Mouse (Mus musculus): ENCODE data around the gene Pdcd5.

The Pdcd5 gene

GRCm38 (mm10) chr7:35646317-35647081 is 822 bp downstream of the Pdcd5 start:
- DNase-seq (ENCODE audit: low read depth, low spot score) = no peak

- DNase-seq (ENCODE audit: low read depth, low spot score) = no peak
Measured at GRCm38 (mm10) chr7:35640072-35640471, 7.2 kb downstream of the Pdcd5 start.

GRCm38 (mm10) chr7:35636874-35637273 is 10.4 kb downstream of the Pdcd5 start:
- no peak for DNase-seq (ENCODE audit: low read depth, low spot score)

GRCm38 (mm10) chr7:35636229-35636628 is 11.1 kb downstream of the Pdcd5 start:
- no peak for DNase-seq (ENCODE audit: low read depth, low spot score)

GRCm38 (mm10) chr7:35628496-35628895 is 18.8 kb downstream of the Pdcd5 start:
- no peak for DNase-seq (ENCODE audit: low read depth, low spot score)

GRCm38 (mm10) chr7:35627371-35627770 is 19.9 kb downstream of the Pdcd5 start:
- no peak for DNase-seq (ENCODE audit: low read depth, low spot score)

GRCm38 (mm10) chr7:35626038-35626437 is 21.3 kb downstream of the Pdcd5 start:
- DNase-seq (ENCODE audit: low read depth, low spot score) = no peak

GRCm38 (mm10) chr7:35622626-35623025 is 24.7 kb downstream of the Pdcd5 start:
- no peak for DNase-seq (ENCODE audit: low read depth, low spot score)

GRCm38 (mm10) chr7:35617513-35617912 is 29.8 kb downstream of the Pdcd5 start:
- DNase-seq (ENCODE audit: low read depth, low spot score) = no peak

- no peak for DNase-seq (ENCODE audit: low read depth, low spot score)
Measured at GRCm38 (mm10) chr7:35609245-35609644, 38.1 kb downstream of the Pdcd5 start.

GRCm38 (mm10) chr7:35606816-35607215 is 40.5 kb downstream of the Pdcd5 start:
- DNase-seq (ENCODE audit: low read depth, low spot score) = no peak

- DNase-seq (ENCODE audit: low read depth, low spot score) = no peak
Measured at GRCm38 (mm10) chr7:35602766-35603165, 44.6 kb downstream of the Pdcd5 start.

GRCm38 (mm10) chr7:35601106-35601505 is 46.2 kb downstream of the Pdcd5 start:
- DNase-seq (ENCODE audit: low read depth, low spot score) = no peak

GRCm38 (mm10) chr7:35600031-35600430 is 47.3 kb downstream of the Pdcd5 start:
- DNase-seq (ENCODE audit: low read depth, low spot score) = no peak

- DNase-seq (ENCODE audit: low read depth, low spot score) = no peak
Measured at GRCm38 (mm10) chr7:35599492-35599891, 47.8 kb downstream of the Pdcd5 start.

GRCm38 (mm10) chr7:35594311-35594710 is 53.0 kb downstream of the Pdcd5 start:
- DNase-seq (ENCODE audit: low read depth, low spot score) = no peak

Measured in c-Kit-negative CD71-positive TER-119-positive erythroid progenitor cells, embryonic 14.5 days (primary cell).